8 mouse cellular contexts compared by ENCODE assay signal in the genomic region with DNA sequence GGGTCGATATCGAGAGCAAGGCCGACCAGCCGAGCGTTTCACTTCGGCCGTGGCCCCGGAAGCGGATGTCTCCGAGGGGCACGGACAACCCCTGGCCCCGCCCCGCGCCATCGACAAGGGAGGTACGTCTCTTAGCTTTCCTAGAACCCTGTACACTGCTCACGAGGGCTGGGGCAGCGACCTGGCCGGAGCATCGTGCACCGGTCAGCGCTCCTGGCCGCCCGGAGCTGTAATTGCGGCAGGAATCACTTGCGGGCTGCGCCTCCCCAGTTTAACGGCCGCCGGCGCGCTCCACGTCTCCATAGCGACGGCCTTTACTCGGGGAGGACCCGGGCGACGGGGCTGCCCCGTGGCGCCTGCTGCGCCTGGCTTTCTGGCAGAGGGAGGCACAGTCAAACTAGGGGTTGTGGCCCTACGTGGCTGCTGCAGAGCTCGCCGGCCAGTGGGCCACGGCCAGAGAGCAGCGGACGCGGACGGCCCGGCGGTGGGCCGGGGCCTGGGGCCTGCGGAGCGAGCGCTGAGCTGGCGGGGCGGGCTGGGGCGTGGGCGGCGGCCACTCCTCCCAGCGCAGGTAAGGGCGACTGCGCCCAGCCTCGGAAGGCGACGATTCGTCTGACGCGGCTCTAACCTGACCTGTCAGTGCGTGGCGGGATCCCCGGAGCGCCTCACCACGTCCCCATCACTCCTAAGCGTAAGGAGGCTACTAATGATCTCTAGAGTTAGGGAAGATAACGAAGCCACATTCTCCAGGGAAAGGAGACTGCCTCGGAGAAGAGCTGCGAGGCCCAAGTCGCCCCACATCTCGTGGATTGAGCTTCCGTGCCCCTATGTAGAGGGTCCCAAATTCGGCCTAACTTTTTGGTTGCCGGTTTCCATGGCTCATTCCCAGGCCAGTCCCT. TPM values are rescaled to one million over a fixed set of nuclear protein-coding genes. Genes with fewer than 3 reads are reported as not detected.
DNase-seq lines count a peak whose midpoint lies in the region; ATAC-seq and TF ChIP-seq lines count a peak whose summit lies in the region.

A gene (plus strand): TSS at position 94 of the 899 bp plus-strand sequence.
A gene (minus strand): TSS at position 366 of the 899 bp plus-strand sequence.

- TF ChIP-seq CTCF in MEL (IDR thresholded peaks at IDR 0.05 in 2 of 3, conservative IDR thresholded peaks at IDR 0.05 in 1 of 3; ENCODE audit: control insufficient read depth in 1 of 3, insufficient read depth in 1 of 3, low read depth in 2 of 3, low read length in 3 of 3, poor library complexity in 1 of 3, severe bottlenecking in 1 of 3), result no peak
- no peak for TF ChIP-seq CTCF in thymus, adult 2 months (IDR thresholded peaks at IDR 0.05; ENCODE audit: borderline replicate concordance, control insufficient read depth, extremely low read depth, insufficient read depth, low read length, poor library complexity)

- TF ChIP-seq POLR2A in MEL (IDR thresholded peaks at IDR 0.05; ENCODE audit: control insufficient read depth in 1 of 2, insufficient read depth in 1 of 2, low read depth in 1 of 2, low read length in 2 of 2, poor library complexity in 1 of 2), result peak; percentile 23 to 84
- TF ChIP-seq POLR2A in thymus, adult 2 months (IDR thresholded peaks at IDR 0.05; ENCODE audit: control insufficient read depth, extremely low read depth, insufficient read depth, low read length, poor library complexity), result peak; percentile 67

- H3K27ac ChIP-seq in MEL (ENCODE audit: control insufficient read depth, low read depth, low read length), result peak within 1 kb of the TSS; percentile 77
- H3K27ac ChIP-seq in hindbrain, embryonic 10.5 days, result peak within 1 kb of the TSS; percentile 98
- peak within 1 kb of the TSS; percentile 95 for H3K27ac ChIP-seq in lung, embryonic 16.5 days (ENCODE audit: low read length)
- H3K27ac ChIP-seq in thymus, adult 2 months (ENCODE audit: control insufficient read depth, insufficient read depth, low read length), result peak within 1 kb of the TSS; percentile 1; the same call in 1 of the 2 replicates

- peak within 1 kb of the TSS; percentile 93 for H3K9ac ChIP-seq in MEL (ENCODE audit: control insufficient read depth, low read depth, low read length, poor library complexity, severe bottlenecking)
- peak within 1 kb of the TSS; percentile 96 for H3K9ac ChIP-seq in lung, embryonic 16.5 days (ENCODE audit: low read length)

- ATAC-seq in lung, embryonic 16.5 days (ENCODE audit: low read depth), result peak; percentile 95

- no peaks in the 10 kb centered on the region for H3K9me3 ChIP-seq in MEL (replicated peaks; ENCODE audit: insufficient read depth, low read length)
- H3K9me3 ChIP-seq in hindbrain, embryonic 10.5 days, result no peaks in the 10 kb centered on the region
- no peaks in the 10 kb centered on the region for H3K9me3 ChIP-seq in lung, embryonic 16.5 days (ENCODE audit: control insufficient read depth, low read length)

- no peak for TF ChIP-seq RAD21 in MEL (IDR thresholded peaks at IDR 0.05; ENCODE audit: low read depth, low read length)

- H3K79me2 ChIP-seq in MEL (ENCODE audit: control insufficient read depth, insufficient read depth, low read length, poor library complexity), result peaks cover 16% of the 10 kb centered on the region

- peak within 1 kb of the TSS; percentile 84 for H3K4me2 ChIP-seq in lung, embryonic 16.5 days (ENCODE audit: low read depth, low read length)

- TF ChIP-seq EP300 in MEL (IDR thresholded peaks at IDR 0.05; ENCODE audit: low read depth in 1 of 2, low read length in 2 of 2), result peak in 1 of 2 experiments; percentile 12; a peak in 1 of 4 replicates

- H3K4me3 ChIP-seq in MEL (ENCODE audit: control insufficient read depth in 1 of 2, insufficient read depth in 1 of 2, low read depth in 2 of 2, low read length in 2 of 2), result peak within 1 kb of the TSS; percentile 95 to 98
- H3K4me3 ChIP-seq in hindbrain, embryonic 10.5 days, result peak within 1 kb of the TSS; percentile 98
- H3K4me3 ChIP-seq in lung, embryonic 16.5 days (ENCODE audit: low read length), result peak within 1 kb of the TSS; percentile 96
- peak within 1 kb of the TSS; percentile 90 for H3K4me3 ChIP-seq in thymus, adult 2 months (ENCODE audit: control insufficient read depth, insufficient read depth, low read length)

- H3K36me3 ChIP-seq in MEL (ENCODE audit: control insufficient read depth in 1 of 2, insufficient read depth in 2 of 2, low read length in 2 of 2), result peaks cover 2 to 15% of the 10 kb centered on the region in 2 experiments; a peak in 3 of 4 replicates
- peaks cover 27% of the 10 kb centered on the region for H3K36me3 ChIP-seq in hindbrain, embryonic 10.5 days
- no peaks in the 10 kb centered on the region for H3K36me3 ChIP-seq in lung, embryonic 16.5 days (ENCODE audit: control insufficient read depth, insufficient read depth, low read length)
- no peaks in the 10 kb centered on the region for H3K36me3 ChIP-seq in thymus, adult 2 months (ENCODE audit: control insufficient read depth, insufficient read depth, low read length)

- under 1% methylated on average over 84 of the region's 84 CpGs for WGBS in hindbrain, embryonic 10.5 days
- under 1% methylated on average over 72 of the region's 84 CpGs for WGBS in lung, embryonic 16.5 days
- under 1% methylated on average over 84 of the region's 84 CpGs for WGBS in thymus, adult 2 months

- peaks cover 4 to 9% of the 10 kb centered on the region in 2 experiments for H3K4me1 ChIP-seq in MEL (ENCODE audit: control insufficient read depth in 1 of 2, insufficient read depth in 2 of 2, low read length in 2 of 2)
- H3K4me1 ChIP-seq in hindbrain, embryonic 10.5 days (replicated peaks), result peaks cover 23% of the 10 kb centered on the region
- peaks cover 10% of the 10 kb centered on the region for H3K4me1 ChIP-seq in lung, embryonic 16.5 days (replicated peaks; ENCODE audit: control insufficient read depth, insufficient read depth, low read length)
- H3K4me1 ChIP-seq in thymus, adult 2 months (replicated peaks; ENCODE audit: control insufficient read depth, insufficient read depth, low read length), result 0 out of 2 replicates have a peak, but pooled peaks cover 3% of the 10 kb centered on the region

- H3K27me3 ChIP-seq in MEL (ENCODE audit: control insufficient read depth in 1 of 2, insufficient read depth in 2 of 2, low read length in 2 of 2), result no peaks in the 10 kb centered on the region
- no peaks in the 10 kb centered on the region for H3K27me3 ChIP-seq in hindbrain, embryonic 10.5 days (ENCODE audit: insufficient read depth, poor library complexity, severe bottlenecking)
- H3K27me3 ChIP-seq in lung, embryonic 16.5 days (ENCODE audit: control insufficient read depth, insufficient read depth, low read depth, low read length), result no peaks in the 10 kb centered on the region
- H3K27me3 ChIP-seq in thymus, adult 2 months (ENCODE audit: control insufficient read depth, insufficient read depth, low read length), result no peaks in the 10 kb centered on the region

- peak; percentile 88 for DNase-seq in MEL (ENCODE audit: low read depth, low spot score)
- peak; percentile 85 for DNase-seq in cerebellum, adult 9-11 months
- DNase-seq in frontal cortex, adult 2 months (ENCODE audit: extremely low spot score in 1 of 2, low spot score in 1 of 2), result peak; percentile 45 to 83
- peak; percentile 87 for DNase-seq in hindbrain, embryonic 10.5 days (ENCODE audit: low spot score)
- DNase-seq in layer of hippocampus, adult 9-11 months, result peak; percentile 81
- DNase-seq in ovary, adult 18-20 months (ENCODE audit: low spot score), result peak; percentile 70
- peak; percentile 89 for DNase-seq in thymus, adult 2 months

TF ChIP-seq in MEL, 35 proteins besides CTCF, POLR2A, EP300 and RAD21 (continues in another document):
- 0 out of 2 replicates have a peak, but pooled peaks have one; percentile 3 for TF ChIP-seq TCF12 (IDR thresholded peaks at IDR 0.05; ENCODE audit: low read depth, low read length)
- TF ChIP-seq BHLHE40 (IDR thresholded peaks at IDR 0.05; ENCODE audit: borderline replicate concordance, low read depth, low read length), result no peak
- TF ChIP-seq CHD2 (IDR thresholded peaks at IDR 0.05; ENCODE audit: low read length), result no peak
- TF ChIP-seq ZC3H11A (IDR thresholded peaks at IDR 0.05; ENCODE audit: low read depth, low read length), result no peak
- TF ChIP-seq MYC (IDR thresholded peaks at IDR 0.05; ENCODE audit: low read depth, low read length), result no peak; the same call in 1 of the 2 replicates
- TF ChIP-seq MAX (IDR thresholded peaks at IDR 0.05; ENCODE audit: low read length), result peak; percentile 94
- no peak for TF ChIP-seq GABPA (IDR thresholded peaks at IDR 0.05; ENCODE audit: low read depth, low read length)
- peak; percentile 83 for TF ChIP-seq NELFE (IDR thresholded peaks at IDR 0.05; ENCODE audit: low read depth, low read length)
- TF ChIP-seq GATA1 (IDR thresholded peaks at IDR 0.05; ENCODE audit: low read depth, low read length), result no peak
- no peak for TF ChIP-seq ZNF384 (IDR thresholded peaks at IDR 0.05; ENCODE audit: low read depth, low read length)
- peak; percentile 91 for TF ChIP-seq SIN3A (IDR thresholded peaks at IDR 0.05; ENCODE audit: low read length)
- no peak for TF ChIP-seq CHD1 (IDR thresholded peaks at IDR 0.05; ENCODE audit: low read depth, low read length)
- no peak for TF ChIP-seq E2F4 (IDR thresholded peaks at IDR 0.05; ENCODE audit: borderline replicate concordance, low read depth, low read length)
- TF ChIP-seq ELF1 (IDR thresholded peaks at IDR 0.05; ENCODE audit: low read depth, low read length), result no peak; the same call in 1 of the 2 replicates
- no peak for TF ChIP-seq USF2 (IDR thresholded peaks at IDR 0.05; ENCODE audit: borderline replicate concordance in 1 of 2, insufficient read depth in 1 of 2, low read depth in 1 of 2, low read length in 2 of 2)
- no peak for TF ChIP-seq JUND (IDR thresholded peaks at IDR 0.05; ENCODE audit: low read depth, low read length)

RNA-seq across cellular contexts. Expression of the first gene that starts in this region (rescaled TPM):
- 14.7 and 15.6 TPM in 2 replicates for total RNA-seq in MEL (2012; rRNA removed)
- 10 to 100 TPM in 1 of 2 experiments, not detected in 1; 19.2 TPM for polyA plus RNA-seq in MEL (2012; ENCODE audit: insufficient read depth in 1 of 2, insufficient read length in 2 of 2, low read depth in 1 of 2, low replicate concordance in 2 of 2, missing spikeins in 1 of 2)
- polyA plus RNA-seq in frontal cortex, adult 2 months (2012; rRNA removed), result 118 and 124 TPM in 2 replicates
- polyA plus RNA-seq in hindbrain, embryonic 10.5 days (2016; fragmentation: Nextera tagmentation; extraction: Ambion mirVana), result 45.7 and 53.7 TPM in 2 replicates
- 67.9 and 70.2 TPM in 2 replicates for polyA plus RNA-seq in lung, embryonic 16.5 days (2015; fragmentation: Nextera tagmentation; extraction: Ambion mirVana)
- polyA plus RNA-seq in thymus, adult 2 months (2012; rRNA removed), result 11.9 and 13.6 TPM in 2 replicates

RNA-seq across cellular contexts. Expression of the second gene that starts in this region (rescaled TPM):
- total RNA-seq in MEL (2012; rRNA removed), result 165 and 208 TPM in 2 replicates
- 100 to 1,000 TPM; 188 to 419 TPM for polyA plus RNA-seq in MEL (2012; ENCODE audit: insufficient read depth in 1 of 2, insufficient read length in 2 of 2, low read depth in 1 of 2, low replicate concordance in 2 of 2, missing spikeins in 1 of 2)
- 226 and 247 TPM in 2 replicates for polyA plus RNA-seq in frontal cortex, adult 2 months (2012; rRNA removed)
- 278 and 290 TPM in 2 replicates for polyA plus RNA-seq in hindbrain, embryonic 10.5 days (2016; fragmentation: Nextera tagmentation; extraction: Ambion mirVana)
- polyA plus RNA-seq in lung, embryonic 16.5 days (2015; fragmentation: Nextera tagmentation; extraction: Ambion mirVana), result 434 and 441 TPM in 2 replicates
- polyA plus RNA-seq in thymus, adult 2 months (2012; rRNA removed), result 133 and 183 TPM in 2 replicates

Comparison
In these comparisons a context has a peak if more than half of its experiments do, and no peak if none do; other contexts are left out.
1. Peak in every context shown above with its lines: DNase-seq, ATAC-seq, H3K4me3 ChIP-seq and H3K27ac ChIP-seq.
2. H3K27ac ChIP-seq: peak in every context shown above with its lines; median percentile 98 in hindbrain, embryonic 10.5 days; 95 in lung, embryonic 16.5 days; 77 in MEL; 1 in thymus, adult 2 months.